ENCODE assay signal across 8 mouse cellular contexts in the genomic region with DNA sequence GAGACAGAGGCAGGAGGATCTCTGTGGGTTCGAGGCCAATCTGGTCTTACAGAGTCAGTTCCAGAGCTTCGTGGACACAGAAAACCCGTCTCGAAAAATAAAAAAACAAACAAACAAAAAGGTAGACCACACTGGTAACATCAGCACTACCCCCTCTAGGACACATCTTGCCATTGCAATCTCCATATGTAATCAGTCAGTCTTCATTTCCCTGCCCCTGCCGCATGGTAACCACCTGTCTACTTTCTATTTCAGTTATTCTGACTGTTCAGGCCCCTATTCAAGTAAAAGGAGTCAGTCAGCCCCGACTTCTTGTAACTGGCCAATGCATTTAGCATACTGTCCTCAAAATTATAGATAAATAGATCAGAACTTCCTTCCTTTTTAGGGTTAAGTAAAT. TPM values are rescaled to one million over a fixed set of nuclear protein-coding genes. Genes with fewer than 3 reads are reported as not detected.
A peak's percentile ranks its signal among the peaks of the same experiment; 100 is the strongest.
DNase-seq lines count a peak whose midpoint lies in the region; ATAC-seq and TF ChIP-seq lines count a peak whose summit lies in the region.

No protein-coding gene starts in this region.

- TF ChIP-seq CTCF in E14TG2a.4 (conservative IDR thresholded peaks at IDR 0.05; ENCODE audit: low read length): 0 out of 2 replicates have a peak, but pooled peaks have one; percentile 10

- no peak for DNase-seq in heart, postnatal 36 days
- DNase-seq in forebrain, embryonic 10.5 days (ENCODE audit: extremely low spot score, low spot score): no peak
- no peak for DNase-seq in liver, embryonic 13.5 days
- no peak for DNase-seq in right cerebral cortex, postnatal 25 days
- DNase-seq in left cerebral cortex, postnatal 14 days (ENCODE audit: low spot score in 2 of 2): no peak

- no peak overlapping the region for H3K27ac ChIP-seq in heart, embryonic 16.5 days (ENCODE audit: low read length)
- peak overlapping the region; percentile 95; the same call in 1 of the 2 replicates for H3K27ac ChIP-seq in forebrain, embryonic 10.5 days
- H3K27ac ChIP-seq in liver, embryonic 13.5 days: peak overlapping the region; percentile 19; the same call in 1 of the 2 replicates
- no peak overlapping the region for H3K27ac ChIP-seq in stomach, embryonic 16.5 days (ENCODE audit: low read length)

- peaks cover 7% of the 10 kb centered on the region for H3K36me3 ChIP-seq in heart, embryonic 16.5 days (ENCODE audit: control insufficient read depth, insufficient read depth)
- peaks cover 68% of the 10 kb centered on the region for H3K36me3 ChIP-seq in E14TG2a.4 (ENCODE audit: insufficient read depth, low read length)
- peaks cover 54% of the 10 kb centered on the region for H3K36me3 ChIP-seq in forebrain, embryonic 10.5 days (replicated peaks)
- H3K36me3 ChIP-seq in liver, embryonic 13.5 days: peaks cover 35% of the 10 kb centered on the region
- peaks cover 9% of the 10 kb centered on the region; the same call in 1 of the 2 replicates for H3K36me3 ChIP-seq in stomach, embryonic 16.5 days (ENCODE audit: control insufficient read depth, insufficient read depth, low read length)

- no peak for ATAC-seq in heart, embryonic 16.5 days (replicated peaks; ENCODE audit: extremely low read depth, insufficient read depth, low FRiP score)
- ATAC-seq in liver, embryonic 13.5 days (ENCODE audit: low read depth): no peak
- ATAC-seq in stomach, embryonic 16.5 days (ENCODE audit: insufficient read depth, low FRiP score): no peak

- H3K4me2 ChIP-seq in heart, embryonic 16.5 days (ENCODE audit: low read depth, low read length): peak overlapping the region; percentile 65
- peak overlapping the region; percentile 77 for H3K4me2 ChIP-seq in liver, embryonic 13.5 days
- H3K4me2 ChIP-seq in stomach, embryonic 16.5 days (ENCODE audit: low read depth, low read length): peak overlapping the region; percentile 61

- peak overlapping the region; percentile 86 for H3K9ac ChIP-seq in heart, embryonic 16.5 days (ENCODE audit: low read length)
- peak overlapping the region; percentile 79 for H3K9ac ChIP-seq in liver, embryonic 13.5 days
- 0 out of 2 replicates have a peak overlapping the region, but pooled peaks have one; percentile 81 for H3K9ac ChIP-seq in stomach, embryonic 16.5 days (ENCODE audit: low read length)

- H3K27me3 ChIP-seq in heart, embryonic 16.5 days (ENCODE audit: control insufficient read depth, insufficient read depth, low read length): no peaks in the 10 kb centered on the region
- H3K27me3 ChIP-seq in E14TG2a.4 (ENCODE audit: insufficient read depth, low read length): no peaks in the 10 kb centered on the region
- no peaks in the 10 kb centered on the region for H3K27me3 ChIP-seq in forebrain, embryonic 10.5 days (ENCODE audit: poor library complexity, severe bottlenecking)
- no peaks in the 10 kb centered on the region for H3K27me3 ChIP-seq in liver, embryonic 13.5 days
- no peaks in the 10 kb centered on the region for H3K27me3 ChIP-seq in stomach, embryonic 16.5 days (ENCODE audit: control insufficient read depth, insufficient read depth, low read length)

- H3K9me3 ChIP-seq in heart, embryonic 16.5 days (replicated peaks; ENCODE audit: control insufficient read depth, low read length): no peaks in the 10 kb centered on the region
- H3K9me3 ChIP-seq in E14TG2a.4 (ENCODE audit: low read length): no peaks in the 10 kb centered on the region
- H3K9me3 ChIP-seq in forebrain, embryonic 10.5 days: no peaks in the 10 kb centered on the region
- no peaks in the 10 kb centered on the region for H3K9me3 ChIP-seq in liver, embryonic 13.5 days (replicated peaks)
- no peaks in the 10 kb centered on the region for H3K9me3 ChIP-seq in stomach, embryonic 16.5 days (replicated peaks; ENCODE audit: control insufficient read depth, low read length)

- WGBS in heart, embryonic 16.5 days: 71% methylated on average over 6 of the region's 6 CpGs
- 77% methylated on average over 6 of the region's 6 CpGs for WGBS in forebrain, embryonic 10.5 days
- 37% methylated on average over 6 of the region's 6 CpGs for WGBS in liver, embryonic 13.5 days (ENCODE audit: insufficient replicate concordance)
- 77% methylated on average over 6 of the region's 6 CpGs for WGBS in stomach, embryonic 16.5 days

- intact Hi-C loops in heart, postnatal 36 days (cut with DNase I): loop anchor here (5.0 to 10.0 kb wide), 2 partner anchors 435 to 468 kb away; a partner anchor contains a TSS
- intact Hi-C loops in left cerebral cortex, postnatal 14 days (cut with DNase I): loop anchor here (10.0 kb wide), 1 partner anchor 435 kb away; a partner anchor contains a TSS

- peaks cover 22% of the 10 kb centered on the region for H3K4me1 ChIP-seq in heart, embryonic 16.5 days (ENCODE audit: control insufficient read depth, insufficient read depth, low read length)
- H3K4me1 ChIP-seq in E14TG2a.4 (replicated peaks; ENCODE audit: low read depth, low read length): peaks cover 60% of the 10 kb centered on the region
- H3K4me1 ChIP-seq in forebrain, embryonic 10.5 days: peaks cover 30% of the 10 kb centered on the region
- H3K4me1 ChIP-seq in liver, embryonic 13.5 days (replicated peaks): peaks cover 56% of the 10 kb centered on the region
- H3K4me1 ChIP-seq in stomach, embryonic 16.5 days (ENCODE audit: control insufficient read depth, insufficient read depth, low read length): peaks cover 3% of the 10 kb centered on the region

- peak overlapping the region; percentile 78 for H3K4me3 ChIP-seq in heart, embryonic 16.5 days (ENCODE audit: low read length)
- H3K4me3 ChIP-seq in E14TG2a.4 (replicated peaks; ENCODE audit: low read length): peak overlapping the region; percentile 93
- H3K4me3 ChIP-seq in forebrain, embryonic 10.5 days: peak overlapping the region; percentile 72
- peak overlapping the region; percentile 83 for H3K4me3 ChIP-seq in liver, embryonic 13.5 days (replicated peaks)
- peak overlapping the region; percentile 97 for H3K4me3 ChIP-seq in stomach, embryonic 16.5 days (replicated peaks; ENCODE audit: low read length)

RNA-seq across cellular contexts. Expression of a gene that starts 1.0 kb away (rescaled TPM):
- 21.9 and 22.0 TPM in 2 replicates for polyA plus RNA-seq in heart, embryonic 16.5 days (2015; fragmentation: Nextera tagmentation; extraction: Ambion mirVana)
- total RNA-seq in heart, postnatal 36 days (2021): 10 to 100 TPM; 44.5 to 51.4 TPM
- 49.1 and 49.6 TPM in 2 replicates for polyA plus RNA-seq in forebrain, embryonic 10.5 days (2016; fragmentation: Nextera tagmentation; extraction: Ambion mirVana)
- polyA plus RNA-seq in liver, embryonic 13.5 days (2015; fragmentation: Nextera tagmentation; extraction: Ambion mirVana): 18.8 and 22.0 TPM in 2 replicates
- polyA plus RNA-seq in stomach, embryonic 16.5 days (2015; fragmentation: Nextera tagmentation; extraction: Ambion mirVana): 26.4 and 30.4 TPM in 2 replicates
- total RNA-seq in left cerebral cortex, postnatal 14 days (2021): 10 to 100 TPM; 28.5 to 32.3 TPM

RNA-seq across cellular contexts. Expression of a gene that starts 1.3 kb away (rescaled TPM):
- 107 and 114 TPM in 2 replicates for polyA plus RNA-seq in heart, embryonic 16.5 days (2015; fragmentation: Nextera tagmentation; extraction: Ambion mirVana)
- total RNA-seq in heart, postnatal 36 days (2021): 100 to 1,000 TPM; 118 to 133 TPM
- 157 and 162 TPM in 2 replicates for polyA plus RNA-seq in forebrain, embryonic 10.5 days (2016; fragmentation: Nextera tagmentation; extraction: Ambion mirVana)
- polyA plus RNA-seq in liver, embryonic 13.5 days (2015; fragmentation: Nextera tagmentation; extraction: Ambion mirVana): 75.4 and 89.5 TPM in 2 replicates
- 88.1 and 90.8 TPM in 2 replicates for polyA plus RNA-seq in stomach, embryonic 16.5 days (2015; fragmentation: Nextera tagmentation; extraction: Ambion mirVana)
- total RNA-seq in left cerebral cortex, postnatal 14 days (2021): 10 to 100 TPM; 66.2 to 68.8 TPM

Comparison
In these comparisons a context has a peak if more than half of its experiments do, and no peak if none do; other contexts are left out.
1. H3K27ac ChIP-seq: peak in forebrain, embryonic 10.5 days (single experiment) and liver, embryonic 13.5 days (single experiment); none in heart, embryonic 16.5 days (single experiment) and stomach, embryonic 16.5 days (single experiment).
2. Peak in every context shown above with its lines, with median percentiles within 50 percentile points of each other: H3K4me2 ChIP-seq, H3K4me3 ChIP-seq and H3K9ac ChIP-seq.